Mouse (Mus musculus) embryo, embryonic 11 days (tissue): Measurements from ENCODE around the gene Vcpkmt.

ENCODE experiments used
- DNase-seq: peaks from one replicate; pipeline ENCODE4 v3.0.0-alpha.2; 2015

The Vcpkmt gene

DNA sequence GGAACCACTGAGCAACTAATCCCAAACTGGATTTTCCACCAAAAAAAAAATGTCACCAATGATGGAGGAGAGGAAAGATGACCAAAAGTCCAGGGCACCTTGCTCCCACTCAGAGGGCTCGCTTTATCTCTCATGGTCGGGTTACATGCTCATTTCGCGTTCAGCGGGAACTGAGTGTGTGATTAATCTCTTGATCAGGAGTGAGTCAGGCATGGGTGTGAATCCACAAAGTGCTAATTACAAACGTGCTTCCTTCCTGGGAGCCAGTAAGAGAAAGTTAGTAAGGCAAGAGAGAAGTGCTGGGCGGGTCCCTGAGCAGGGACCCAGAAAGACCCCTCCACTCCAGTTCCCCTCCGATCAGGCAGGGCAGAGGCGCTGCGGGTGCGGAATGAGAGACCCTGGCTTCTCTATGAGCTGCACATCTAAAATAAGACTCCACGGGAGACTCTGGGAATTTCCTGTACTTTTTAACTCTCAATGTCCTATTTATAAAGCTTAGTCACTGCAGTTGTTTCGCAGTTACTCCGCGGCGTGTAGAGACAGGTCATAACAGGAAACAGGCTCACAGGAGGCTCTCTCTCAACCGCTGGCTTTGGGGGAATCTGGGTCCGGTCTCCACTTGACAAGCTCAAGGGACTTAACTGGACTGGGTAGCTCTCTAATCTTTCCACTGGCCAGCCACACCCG lies 45.0 kb downstream of the Vcpkmt start:
- peak; percentile 54 for DNase-seq

DNA sequence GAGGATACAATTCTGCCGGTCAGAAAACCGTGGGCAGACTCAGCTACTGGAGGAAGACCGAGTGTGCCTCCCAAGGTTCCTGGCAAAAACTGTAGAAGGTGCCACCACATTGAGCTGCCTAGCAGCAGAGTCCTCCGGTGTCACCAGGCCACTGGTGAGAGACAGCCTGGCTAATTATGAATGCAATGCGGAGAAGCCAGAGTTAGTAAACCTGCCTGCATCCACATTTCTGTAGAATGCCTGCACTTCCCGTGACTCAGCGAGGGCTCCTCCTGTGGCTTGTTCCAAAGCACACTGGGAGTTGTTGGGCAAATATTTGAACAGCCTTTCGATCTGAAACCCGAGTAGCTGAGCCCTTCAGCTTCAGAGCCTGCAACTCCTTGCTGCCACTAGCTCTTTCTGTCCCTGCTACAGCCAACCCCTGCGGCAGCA lies 45.6 kb downstream of the Vcpkmt start:
- peak; percentile 69 for DNase-seq

DNA sequence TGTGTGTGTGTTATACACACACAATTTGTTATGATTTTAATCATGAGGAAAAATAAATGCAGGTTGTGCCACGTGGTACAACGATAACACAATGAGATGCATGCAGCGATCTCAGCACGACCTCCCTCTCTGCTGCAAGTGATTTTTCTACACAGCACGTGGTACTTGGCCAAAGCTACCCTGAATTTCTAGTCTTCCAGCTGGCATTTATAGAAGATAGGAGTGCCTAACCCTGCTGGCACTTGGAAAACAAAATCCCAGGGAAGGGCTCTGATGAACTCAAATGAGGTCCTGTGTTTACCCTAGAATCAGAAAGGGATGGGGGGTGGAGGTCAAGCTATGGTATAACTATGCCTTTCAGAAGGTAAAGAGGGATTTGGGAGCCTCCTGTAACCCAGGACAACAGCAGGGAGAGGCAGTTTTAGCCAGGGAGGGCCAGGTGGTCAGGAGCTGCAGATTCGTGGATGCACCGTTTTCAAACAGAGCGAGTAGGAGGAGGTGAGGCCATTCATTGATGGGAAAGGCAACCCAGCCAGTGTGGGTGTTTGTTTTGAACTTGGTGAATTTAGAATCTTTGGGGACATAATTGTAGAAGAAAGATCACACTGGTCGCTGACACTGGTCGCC lies 46.1 kb downstream of the Vcpkmt start:
- DNase-seq: no peak

DNA sequence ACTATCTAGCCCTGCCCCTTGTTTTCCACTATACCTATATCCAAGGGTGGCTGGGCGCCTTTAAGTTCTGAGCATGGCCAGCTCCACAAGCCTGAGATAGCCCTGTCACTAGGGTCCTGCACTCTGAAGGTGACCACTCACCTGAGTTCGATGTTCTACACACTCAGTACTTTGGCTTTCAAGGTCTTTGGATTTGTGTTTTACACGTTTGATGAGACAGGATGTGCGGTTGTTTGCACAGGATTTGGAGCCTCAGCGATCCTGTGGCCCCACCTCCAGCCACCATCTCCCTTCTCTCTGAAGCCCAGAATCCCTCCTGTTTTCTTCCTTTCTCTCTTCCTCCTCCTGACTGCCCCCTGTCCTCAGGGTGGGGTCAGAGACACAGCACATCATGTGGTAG lies 49.6 kb downstream of the Vcpkmt start:
- no peak for DNase-seq

DNA sequence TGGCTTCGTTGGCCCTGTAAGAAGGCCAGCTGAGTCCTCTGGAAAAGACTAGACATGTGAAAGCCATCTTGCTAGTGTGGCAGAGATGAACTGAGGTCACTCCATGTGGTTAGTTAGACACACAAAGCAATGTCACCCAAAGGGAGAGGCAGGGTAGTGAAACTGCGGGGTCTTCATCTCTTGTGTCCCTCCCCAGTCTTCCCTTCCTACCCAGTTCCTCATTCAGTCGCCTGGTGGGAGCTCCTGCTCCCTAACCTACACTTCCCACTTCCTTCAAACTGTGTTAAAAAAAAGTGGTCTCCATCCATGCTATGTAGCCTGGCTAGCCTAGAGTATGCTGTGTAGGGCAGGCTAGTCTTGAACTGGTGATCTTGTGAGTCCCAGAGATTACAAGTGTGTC lies 50.3 kb downstream of the Vcpkmt start:
- DNase-seq: no peak

DNA sequence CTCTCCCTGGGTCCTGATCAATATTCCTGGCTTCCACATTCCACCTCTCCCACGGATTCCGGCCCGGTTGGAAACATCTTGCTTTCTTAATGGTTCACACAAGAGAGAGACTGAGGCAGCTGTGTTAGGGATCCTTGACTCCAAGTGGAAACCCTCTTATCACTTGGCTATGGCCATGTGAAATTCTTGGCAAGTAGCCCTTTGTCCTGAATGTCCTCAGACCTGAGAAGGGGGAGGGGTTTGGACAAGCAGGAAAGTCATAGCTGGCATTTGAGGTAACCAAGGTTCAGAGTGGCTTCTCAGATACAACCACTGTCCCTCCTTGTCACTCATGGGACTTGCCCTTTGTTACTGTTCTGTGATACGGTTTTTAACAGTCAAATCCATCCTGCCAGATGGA lies 50.7 kb downstream of the Vcpkmt start:
- DNase-seq: no peak

DNA sequence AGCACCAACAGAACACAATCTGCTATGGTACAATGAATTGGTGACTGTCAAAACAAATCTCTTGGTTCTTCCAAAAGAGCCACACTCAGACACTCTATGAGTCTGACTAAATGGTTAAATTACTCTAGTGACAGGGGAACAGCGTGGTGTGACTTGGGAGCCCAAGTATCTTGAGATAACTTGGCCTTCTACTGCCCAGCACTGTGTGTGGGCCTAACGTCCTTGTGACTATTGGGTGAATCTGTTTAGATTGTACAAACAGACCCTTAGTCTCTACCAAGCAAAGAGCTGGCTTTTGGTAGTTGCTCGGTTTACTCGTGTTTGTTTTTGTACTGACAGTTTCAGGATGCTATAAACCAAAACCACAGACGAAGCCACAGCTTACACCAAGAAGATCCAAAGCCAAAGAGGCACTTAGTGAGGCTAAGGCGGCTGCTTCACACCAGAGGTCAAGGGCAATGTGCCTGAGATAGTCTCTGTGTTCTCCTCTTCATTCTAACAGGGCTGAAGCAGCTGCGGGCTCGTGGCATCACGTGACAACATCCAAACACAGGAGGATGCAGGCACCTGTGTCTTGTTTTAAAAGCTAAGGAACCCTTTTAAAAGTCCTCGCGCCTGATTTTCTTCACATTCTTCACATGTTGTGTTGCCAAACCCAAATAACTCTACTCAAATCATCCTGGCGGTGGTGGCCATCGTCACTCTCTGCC lies 53.0 kb downstream of the Vcpkmt start:
- no peak for DNase-seq

DNA sequence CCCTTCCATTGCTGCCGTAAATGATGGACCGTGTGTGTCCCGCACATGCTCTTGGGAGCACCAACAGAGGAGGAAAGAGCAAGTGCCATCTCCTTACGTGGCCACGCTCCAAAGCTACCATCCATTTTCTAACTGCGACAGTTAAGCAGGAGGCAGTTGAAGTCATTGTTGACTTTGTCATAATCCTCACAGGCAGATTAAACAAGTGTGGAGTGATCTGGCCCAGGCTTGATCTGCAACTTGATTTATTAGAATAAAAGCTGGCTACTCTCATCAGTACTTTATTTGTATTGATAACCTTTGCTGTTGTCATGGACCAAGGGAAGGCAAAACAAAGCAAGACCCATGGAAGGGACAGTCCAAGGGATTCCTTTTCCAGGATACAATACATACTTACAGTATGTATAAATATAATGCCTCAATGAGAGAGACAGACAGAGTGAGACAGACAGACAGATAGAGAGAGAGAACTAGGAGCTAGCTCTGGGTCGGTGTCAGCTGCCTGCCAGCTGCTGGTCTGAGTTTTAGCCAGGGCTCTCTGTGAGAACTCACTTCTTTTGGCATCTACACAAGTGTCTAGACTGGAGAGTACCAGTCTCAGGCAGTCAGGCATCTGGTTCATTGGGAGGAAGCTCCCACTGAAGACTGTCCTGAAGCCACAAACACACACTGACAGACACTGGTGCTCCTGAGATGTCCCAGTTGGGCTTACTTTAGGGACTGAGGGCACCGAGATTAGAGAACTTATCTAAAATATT lies 54.4 kb downstream of the Vcpkmt start:
- DNase-seq: no peak
